Mouse (Mus musculus) G1E (cell line): ENCODE measurements at regions not wholly inside any gene's neighbourhood (a gene's known extent, or its start where the extent isn't known, plus 50 kb on each side); places are given as distances from the start of the nearest gene placed in this dataset.

ENCODE experiments used
- CTCF ChIP-seq: IDR thresholded peaks from 2 replicates; pipeline ENCODE4 v1.5.1; 2012; ENCODE audit warnings: low read depth, low read length, inconsistent platforms, mixed read lengths
- GATA1 ChIP-seq: IDR thresholded peaks from 2 replicates; pipeline ENCODE4 v1.6.1; 2012; ENCODE audit warnings: borderline replicate concordance, low read length, inconsistent platforms, mixed read lengths
- GATA2 ChIP-seq: IDR thresholded peaks from 2 replicates; pipeline ENCODE4 v1.6.1; 2012; ENCODE audit warnings: low read depth, low read length, inconsistent platforms, borderline replicate concordance

- TF ChIP-seq CTCF (no peak), GATA1 (no peak), GATA2 (no peak)
These were observed 1077.4 kb downstream of the Car8 start for GRCm38 (mm10) chr4:7161411-7161810.
